Mouse (Mus musculus): Measurements from ENCODE around the gene Gsdma2.
A peak's percentile ranks its signal among the peaks of the same experiment; 100 is the strongest.

Gsdma2 gene

GRCm38 (mm10) chr11:98698849-98699640, 52.5 kb downstream of the Gsdma2 start:
- DNase-seq (ENCODE audit: low read depth, low spot score): no peak

- peak; percentile 80 for DNase-seq (ENCODE audit: low read depth, low spot score)
Observed at GRCm38 (mm10) chr11:98699911-98700310, 53.4 kb downstream of the Gsdma2 start.

GRCm38 (mm10) chr11:98701213-98701670, 54.7 kb downstream of the Gsdma2 start, which contains the start of gene Csf3:
Gene Csf3 (plus strand): TSS chr11:98701263.
- DNase-seq (ENCODE audit: low read depth, low spot score): no peak

GRCm38 (mm10) chr11:98702323-98702722, 55.8 kb downstream of the Gsdma2 start:
- DNase-seq (ENCODE audit: low read depth, low spot score): no peak

- DNase-seq (ENCODE audit: low read depth, low spot score): no peak
Observed at GRCm38 (mm10) chr11:98705021-98705420, 58.5 kb downstream of the Gsdma2 start.
